Mouse (Mus musculus) c-Kit-positive CD71-positive TER-119-positive erythroid progenitor cells, embryonic 14.5 days (primary cell): ENCODE data around the gene Mdh2.
A peak's percentile ranks its signal among the peaks of the same experiment; 100 is the strongest.

Experiments
- DNase-seq: peaks from one replicate; pipeline ENCODE4 v3.0.0-alpha.2; 2013; ENCODE audit warnings: low spot score

Mdh2 gene

DNA sequence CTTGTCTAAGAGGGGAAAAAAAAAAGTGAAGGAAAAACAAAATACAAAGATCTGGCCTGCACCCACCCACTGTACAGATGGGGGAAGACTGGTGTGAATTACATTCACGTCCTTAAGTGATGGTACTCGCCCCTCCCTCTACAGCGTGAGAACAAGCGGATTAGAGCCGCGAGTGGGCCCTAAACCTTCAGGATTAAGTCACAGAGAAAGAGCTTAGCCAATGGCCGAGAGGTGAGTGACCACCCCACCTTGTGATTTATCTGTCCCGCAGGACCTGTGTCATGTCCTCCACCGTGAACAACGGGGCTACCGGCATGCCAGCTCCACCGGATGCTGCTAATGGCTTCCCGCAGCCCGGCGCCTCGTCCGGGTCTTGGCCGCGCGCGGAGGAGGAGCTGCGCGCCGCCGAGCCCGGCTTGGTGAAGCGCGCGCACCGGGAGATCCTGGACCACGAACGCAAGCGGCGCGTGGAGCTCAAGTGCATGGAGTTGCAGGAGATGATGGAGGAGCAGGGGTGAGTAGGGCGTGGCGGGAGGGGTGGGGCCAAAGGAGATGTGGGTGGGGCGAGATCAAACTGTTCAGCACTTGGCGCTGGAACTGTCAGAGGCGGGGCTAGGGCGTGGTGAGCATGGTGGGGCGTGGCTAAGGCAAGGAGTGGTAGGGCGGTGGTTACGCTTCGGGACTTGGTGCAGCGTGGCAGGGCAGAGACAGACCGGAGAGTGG, 56.6 kb downstream of the Mdh2 start:
- DNase-seq, result peak; percentile 75

DNA sequence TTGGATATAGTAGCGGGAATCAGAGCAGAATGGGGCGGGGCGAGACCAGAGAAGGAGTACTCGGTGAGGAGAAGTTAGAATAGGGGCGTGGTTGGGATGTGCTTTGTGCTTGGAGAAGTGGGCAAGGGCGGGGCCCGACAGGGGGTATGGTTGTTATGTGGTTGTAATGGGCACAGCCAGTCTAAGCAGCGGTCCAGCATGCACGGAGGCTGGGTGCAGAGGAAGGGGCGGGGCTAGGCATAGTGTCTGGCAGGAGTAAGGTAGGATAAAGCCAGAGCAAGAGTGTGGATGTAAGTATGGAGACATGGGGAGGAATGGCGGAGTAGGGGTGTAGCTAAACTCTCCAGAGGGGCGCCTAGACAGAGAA, 57.2 kb downstream of the Mdh2 start:
- DNase-seq, result no peak

DNA sequence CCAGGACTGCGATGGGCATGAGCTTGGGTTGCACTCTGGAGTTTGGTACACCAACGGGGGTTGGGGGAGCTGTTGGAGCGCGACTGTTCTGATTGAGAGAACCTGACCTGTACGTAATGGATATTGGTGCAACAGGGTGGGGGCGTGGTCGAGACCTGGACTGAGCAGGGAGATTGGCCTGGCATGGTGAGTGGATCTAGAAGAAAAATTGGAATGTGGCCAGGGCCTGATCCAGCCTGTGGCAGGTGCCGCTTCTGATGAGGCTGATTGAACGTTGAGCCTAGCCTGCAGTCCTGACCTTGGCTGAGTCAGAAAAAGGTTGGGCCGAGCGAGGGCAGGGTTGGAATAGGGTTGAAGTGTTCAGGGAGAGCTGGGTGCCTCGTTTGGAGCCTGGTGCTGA, 57.7 kb downstream of the Mdh2 start:
- no peak for DNase-seq
